Mouse (Mus musculus): Measurements from ENCODE around the gene Cox7a2. TPM values are rescaled to one million over a fixed set of nuclear protein-coding genes. Genes with fewer than 3 reads are reported as not detected.

The Cox7a2 gene
- 1,523 and 1,607 TPM in 2 replicates for polyA plus RNA-seq (2015; fragmentation: Nextera tagmentation; extraction: Ambion mirVana)

DNA sequence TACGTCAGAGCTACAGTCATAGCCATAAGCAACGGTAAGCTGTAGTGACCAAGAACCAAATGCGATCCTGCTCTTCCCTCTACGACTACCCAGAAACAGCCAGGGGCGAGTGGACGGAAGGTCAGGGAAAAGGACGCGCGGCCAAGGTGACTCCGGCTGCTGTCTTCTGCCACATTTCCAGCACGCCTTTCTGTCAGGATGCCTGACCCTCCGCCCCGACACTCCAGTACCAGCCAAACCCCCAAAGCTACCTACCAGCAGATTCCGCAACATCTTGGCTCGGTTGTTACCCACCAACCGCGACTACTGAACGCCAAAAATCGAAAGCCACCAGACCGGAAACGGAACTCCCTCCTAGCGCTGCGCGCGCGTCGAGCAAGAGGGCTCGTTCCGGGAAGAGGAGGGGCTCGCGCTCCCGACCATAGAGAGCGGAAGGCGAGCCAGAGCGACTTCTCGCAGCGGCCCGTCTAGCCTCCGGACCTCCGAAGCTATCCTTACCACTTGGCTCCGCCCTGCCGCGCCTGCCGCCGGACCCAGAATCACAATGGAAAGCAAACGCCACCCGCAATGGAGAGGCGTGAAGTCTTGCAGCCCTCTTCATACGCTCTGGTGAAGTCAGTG lies at the start of gene Cox7a2:
Gene Cox7a2 (minus strand): TSS at position 494 of the 621 bp plus-strand sequence.
- Histone ChIP-seq H3K4me2 (ENCODE audit: low read depth, low read length) (peak within 1 kb of the TSS; percentile 89), H3K27me3 (ENCODE audit: control insufficient read depth, insufficient read depth, low read length) (no peaks in the 10 kb centered on the region), H3K36me3 (ENCODE audit: control insufficient read depth, insufficient read depth) (peaks cover 14% of the 10 kb centered on the region), H3K9me3 (replicated peaks; ENCODE audit: control insufficient read depth, low read length) (peaks cover 3% of the 10 kb centered on the region), H3K9ac (ENCODE audit: low read length) (peak within 1 kb of the TSS; percentile 87), H3K4me3 (ENCODE audit: low read length) (peak within 1 kb of the TSS; percentile 83), H3K27ac (ENCODE audit: low read length) (peak within 1 kb of the TSS; percentile 91), H3K4me1 (ENCODE audit: control insufficient read depth, insufficient read depth, low read length) (peaks cover 16% of the 10 kb centered on the region)
- peak; percentile 99 for ATAC-seq (replicated peaks; ENCODE audit: extremely low read depth, insufficient read depth, low FRiP score)
- 0% methylated on average over 49 of the region's 49 CpGs for WGBS

DNA sequence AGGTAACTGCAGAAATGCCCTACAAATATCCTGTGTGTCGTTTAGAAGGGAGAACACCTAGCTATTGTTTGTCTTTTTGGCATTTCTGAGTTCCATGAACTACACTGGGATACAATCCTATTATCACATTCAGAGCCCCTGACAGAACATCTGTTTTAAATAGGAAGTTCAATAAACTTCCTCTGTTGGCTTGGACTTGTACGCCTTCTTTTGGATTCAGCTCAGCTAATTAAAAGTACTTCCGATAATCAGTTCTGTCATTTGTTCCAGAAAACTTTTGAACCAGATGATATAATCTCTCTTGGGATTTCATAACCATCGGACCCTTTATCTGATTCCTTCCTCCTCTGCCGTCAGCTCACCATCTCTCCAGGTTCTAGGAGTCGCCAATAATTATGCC lies 49.7 kb upstream of the Cox7a2 start:
- H3K27ac ChIP-seq (ENCODE audit: low read length), result 0 out of 2 replicates have a peak overlapping the region, but pooled peaks have one; percentile 23
- WGBS, result 58% methylated on average over 6 of the region's 6 CpGs

DNA sequence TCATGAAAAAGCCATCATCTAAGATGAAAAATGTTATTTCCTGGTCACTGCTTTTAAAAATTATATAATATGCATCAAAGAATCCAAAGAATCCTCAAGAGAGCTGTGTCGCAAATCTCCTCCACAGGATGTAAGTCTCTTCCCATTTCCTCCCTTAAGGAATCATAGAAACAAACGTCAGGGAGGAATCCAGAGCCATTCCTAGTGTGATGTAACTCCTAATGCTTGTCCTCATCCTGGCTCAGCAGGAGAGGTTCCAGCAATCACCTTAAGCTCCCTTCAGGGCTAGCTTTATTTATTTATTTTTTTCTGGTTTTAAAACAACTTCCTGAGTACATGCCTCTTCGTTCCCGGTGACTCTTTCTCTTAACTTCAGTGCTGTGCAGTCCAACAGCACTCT lies 47.5 kb upstream of the Cox7a2 start:
- no peak overlapping the region for H3K4me3 ChIP-seq (ENCODE audit: low read length)
- H3K4me1 ChIP-seq (ENCODE audit: control insufficient read depth, insufficient read depth, low read length), result peaks cover 6% of the 10 kb centered on the region; the same call in 1 of the 2 replicates
- H3K9me3 ChIP-seq (replicated peaks; ENCODE audit: control insufficient read depth, low read length), result no peaks in the 10 kb centered on the region
- no peak overlapping the region for H3K27ac ChIP-seq (ENCODE audit: low read length)
- no peak overlapping the region; the same call in 1 of the 2 replicates for H3K4me2 ChIP-seq (ENCODE audit: low read depth, low read length)
- no peaks in the 10 kb centered on the region for H3K27me3 ChIP-seq (ENCODE audit: control insufficient read depth, insufficient read depth, low read length)
- no peak overlapping the region for H3K9ac ChIP-seq (ENCODE audit: low read length)
- H3K36me3 ChIP-seq (ENCODE audit: control insufficient read depth, insufficient read depth), result 0 out of 2 replicates have a peak, but pooled peaks cover 3% of the 10 kb centered on the region
- ATAC-seq (replicated peaks; ENCODE audit: extremely low read depth, insufficient read depth, low FRiP score), result no peak; the same call in 1 of the 2 replicates
- 47% methylated on average over 4 of the region's 4 CpGs for WGBS

More for the DNA sequence above, 49.7 kb upstream of the Cox7a2 start:
- Histone ChIP-seq H3K4me2 (ENCODE audit: low read depth, low read length) (no peak overlapping the region), H3K4me1 (ENCODE audit: control insufficient read depth, insufficient read depth, low read length) (peaks cover 6% of the 10 kb centered on the region; the same call in 1 of the 2 replicates), H3K27me3 (ENCODE audit: control insufficient read depth, insufficient read depth, low read length) (no peaks in the 10 kb centered on the region), H3K36me3 (ENCODE audit: control insufficient read depth, insufficient read depth) (peaks cover 7% of the 10 kb centered on the region; the same call in 1 of the 2 replicates), H3K4me3 (ENCODE audit: low read length) (no peak overlapping the region), H3K9me3 (replicated peaks; ENCODE audit: control insufficient read depth, low read length) (no peaks in the 10 kb centered on the region), H3K9ac (ENCODE audit: low read length) (no peak overlapping the region)
- ATAC-seq (replicated peaks; ENCODE audit: extremely low read depth, insufficient read depth, low FRiP score), result no peak

GRCm38 (mm10) chr9:79806317-79807075 lies 46.8 kb upstream of the Cox7a2 start:
- H3K27me3 ChIP-seq (ENCODE audit: control insufficient read depth, insufficient read depth, low read length), result no peaks in the 10 kb centered on the region
- ATAC-seq (replicated peaks; ENCODE audit: extremely low read depth, insufficient read depth, low FRiP score), result no peak; the same call in 1 of the 2 replicates

GRCm38 (mm10) chr9:79805426-79805825 lies 45.7 kb upstream of the Cox7a2 start:
- Histone ChIP-seq H3K4me3 (ENCODE audit: low read length) (no peak overlapping the region), H3K27ac (ENCODE audit: low read length) (no peak overlapping the region), H3K9ac (ENCODE audit: low read length) (no peak overlapping the region), H3K9me3 (replicated peaks; ENCODE audit: control insufficient read depth, low read length) (no peaks in the 10 kb centered on the region), H3K4me2 (ENCODE audit: low read depth, low read length) (no peak overlapping the region), H3K4me1 (ENCODE audit: control insufficient read depth, insufficient read depth, low read length) (peaks cover 6% of the 10 kb centered on the region; the same call in 1 of the 2 replicates), H3K36me3 (ENCODE audit: control insufficient read depth, insufficient read depth) (0 out of 2 replicates have a peak, but pooled peaks cover 3% of the 10 kb centered on the region), H3K27me3 (ENCODE audit: control insufficient read depth, insufficient read depth, low read length) (no peaks in the 10 kb centered on the region)
- ATAC-seq (replicated peaks; ENCODE audit: extremely low read depth, insufficient read depth, low FRiP score), result no peak
- WGBS, result 90% methylated on average over 10 of the region's 10 CpGs

More at GRCm38 (mm10) chr9:79806317-79807075, 46.8 kb upstream of the Cox7a2 start:
- H3K9me3 ChIP-seq (replicated peaks; ENCODE audit: control insufficient read depth, low read length), result no peaks in the 10 kb centered on the region
- no peak overlapping the region for H3K4me3 ChIP-seq (ENCODE audit: low read length)
- no peak overlapping the region for H3K9ac ChIP-seq (ENCODE audit: low read length)
- WGBS, result 49% methylated on average over 12 of the region's 12 CpGs
- 0 out of 2 replicates have a peak, but pooled peaks cover 3% of the 10 kb centered on the region for H3K36me3 ChIP-seq (ENCODE audit: control insufficient read depth, insufficient read depth)
- H3K4me2 ChIP-seq (ENCODE audit: low read depth, low read length), result no peak overlapping the region
- H3K4me1 ChIP-seq (ENCODE audit: control insufficient read depth, insufficient read depth, low read length), result peaks cover 6% of the 10 kb centered on the region; the same call in 1 of the 2 replicates
- H3K27ac ChIP-seq (ENCODE audit: low read length), result no peak overlapping the region

GRCm38 (mm10) chr9:79796461-79797135 lies 36.9 kb upstream of the Cox7a2 start:
- no peak overlapping the region for H3K9ac ChIP-seq (ENCODE audit: low read length)
- H3K4me3 ChIP-seq (ENCODE audit: low read length), result no peak overlapping the region
- H3K4me1 ChIP-seq (ENCODE audit: control insufficient read depth, insufficient read depth, low read length), result peaks cover 9% of the 10 kb centered on the region
- 62% methylated on average over 7 of the region's 7 CpGs for WGBS
- no peaks in the 10 kb centered on the region for H3K27me3 ChIP-seq (ENCODE audit: control insufficient read depth, insufficient read depth, low read length)
- no peak for ATAC-seq (replicated peaks; ENCODE audit: extremely low read depth, insufficient read depth, low FRiP score)
- H3K9me3 ChIP-seq (replicated peaks; ENCODE audit: control insufficient read depth, low read length), result no peaks in the 10 kb centered on the region
- H3K27ac ChIP-seq (ENCODE audit: low read length), result no peak overlapping the region
- H3K4me2 ChIP-seq (ENCODE audit: low read depth, low read length), result no peak overlapping the region
- no peaks in the 10 kb centered on the region for H3K36me3 ChIP-seq (ENCODE audit: control insufficient read depth, insufficient read depth)

- Histone ChIP-seq H3K4me3 (ENCODE audit: low read length) (no peak overlapping the region), H3K9ac (ENCODE audit: low read length) (no peak overlapping the region), H3K4me1 (ENCODE audit: control insufficient read depth, insufficient read depth, low read length) (peaks cover 9% of the 10 kb centered on the region), H3K4me2 (ENCODE audit: low read depth, low read length) (no peak overlapping the region), H3K27ac (ENCODE audit: low read length) (no peak overlapping the region), H3K9me3 (replicated peaks; ENCODE audit: control insufficient read depth, low read length) (no peaks in the 10 kb centered on the region), H3K27me3 (ENCODE audit: control insufficient read depth, insufficient read depth, low read length) (no peaks in the 10 kb centered on the region), H3K36me3 (ENCODE audit: control insufficient read depth, insufficient read depth) (no peaks in the 10 kb centered on the region)
- WGBS, result 64% methylated on average over 1 of the region's 1 CpGs
- ATAC-seq (replicated peaks; ENCODE audit: extremely low read depth, insufficient read depth, low FRiP score), result no peak
Measured at GRCm38 (mm10) chr9:79795076-79795475, 35.4 kb upstream of the Cox7a2 start.

DNA sequence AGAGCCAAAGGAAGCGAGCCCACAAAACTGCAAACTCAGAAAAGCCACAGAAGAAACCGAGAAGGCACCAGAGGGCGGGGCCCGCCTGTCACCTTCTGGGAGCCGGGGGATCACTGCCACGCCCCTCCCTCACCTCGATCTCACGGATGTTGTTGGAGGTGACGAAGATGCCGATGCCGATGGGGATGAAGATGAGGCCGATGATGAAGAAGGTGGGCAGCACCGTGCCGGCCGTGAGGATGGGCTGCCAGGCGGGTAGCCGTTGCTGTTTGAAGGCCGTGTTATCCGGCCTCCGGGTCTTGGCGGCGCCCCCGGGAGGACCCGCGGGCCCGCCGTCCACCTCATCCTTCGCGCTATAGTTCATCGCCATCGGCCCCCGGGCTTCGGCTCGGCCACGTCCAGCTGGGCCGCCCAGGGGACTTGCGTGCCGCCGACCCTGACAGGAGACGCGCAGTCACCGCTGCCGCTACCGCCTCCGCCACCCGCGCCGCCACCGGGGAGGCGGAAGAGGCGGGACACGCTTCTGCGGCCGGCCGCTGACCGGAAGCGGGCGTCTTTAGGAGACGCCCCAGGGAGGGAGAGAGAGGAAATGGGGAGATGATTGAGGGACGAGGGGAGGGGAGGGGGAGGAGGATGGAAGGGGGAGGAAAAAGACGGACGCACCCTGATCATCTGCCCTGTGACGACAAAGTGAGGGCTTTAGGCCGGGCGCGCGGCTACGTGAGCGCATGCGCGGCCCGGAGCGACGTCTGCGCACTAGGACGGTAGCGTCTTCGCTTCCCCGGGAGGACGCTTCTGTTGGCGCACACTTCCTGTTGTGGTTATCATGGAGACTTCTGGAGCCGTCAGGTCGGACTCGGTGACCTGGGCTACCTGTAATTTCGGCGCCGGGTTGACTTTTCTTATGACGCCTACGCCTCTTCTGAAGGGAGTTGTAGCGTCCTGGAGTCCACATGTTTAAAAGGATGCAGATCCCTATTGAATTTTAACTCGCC lies 33.5 kb upstream of the Cox7a2 start, which contains the start of gene Tmem30a:
Gene Tmem30a (minus strand): TSS at position 667 of the 995 bp plus-strand sequence.
- WGBS, result under 1% methylated on average over 91 of the region's 91 CpGs
- Histone ChIP-seq H3K9me3 (replicated peaks; ENCODE audit: control insufficient read depth, low read length) (no peaks in the 10 kb centered on the region), H3K27me3 (ENCODE audit: control insufficient read depth, insufficient read depth, low read length) (no peaks in the 10 kb centered on the region), H3K9ac (ENCODE audit: low read length) (peak within 1 kb of the TSS; percentile 96), H3K4me3 (ENCODE audit: low read length) (peak within 1 kb of the TSS; percentile 99), H3K36me3 (ENCODE audit: control insufficient read depth, insufficient read depth) (no peaks in the 10 kb centered on the region), H3K4me1 (ENCODE audit: control insufficient read depth, insufficient read depth, low read length) (peaks cover 9% of the 10 kb centered on the region), H3K4me2 (ENCODE audit: low read depth, low read length) (peak within 1 kb of the TSS; percentile 86), H3K27ac (ENCODE audit: low read length) (peak within 1 kb of the TSS; percentile 89)
- ATAC-seq (replicated peaks; ENCODE audit: extremely low read depth, insufficient read depth, low FRiP score), result peak; percentile 96
